Mouse (Mus musculus): Measurements from ENCODE around the gene Tubg2. TPM values are rescaled to one million over a fixed set of nuclear protein-coding genes. Genes with fewer than 3 reads are reported as not detected.

The Tubg2 gene
- total and polyA plus RNA-seq, 3 experiments, result 2.1 to 10.5 (median 4.7) TPM

- peaks cover 79 to 99% of the 10 kb centered on the region in 2 experiments for H3K36me3 ChIP-seq (replicated peaks in 1 of 2; ENCODE audit: control insufficient read depth in 1 of 2, insufficient read depth in 1 of 2, low read length in 1 of 2)
- no peaks in the 10 kb centered on the region for H3K27me3 ChIP-seq (replicated peaks)
- no peak overlapping the region for H3K4me2 ChIP-seq (ENCODE audit: insufficient read depth, low read depth, poor library complexity, severe bottlenecking)
- no peak for DNase-seq (ENCODE audit: extremely low read depth)
- no peak overlapping the region for H3K27ac ChIP-seq (ENCODE audit: insufficient read depth, low read depth)
- TF ChIP-seq ZC3H11A (IDR thresholded peaks at IDR 0.05; ENCODE audit: low read depth, low read length) (no peak), ZNF384 (IDR thresholded peaks at IDR 0.05; ENCODE audit: low read depth, low read length) (no peak), ZMIZ1 (IDR thresholded peaks at IDR 0.05; ENCODE audit: low read depth, low read length) (no peak), CHD2 (IDR thresholded peaks at IDR 0.05; ENCODE audit: low read length) (no peak), ETS1 (conservative IDR thresholded peaks at IDR 0.05; ENCODE audit: low read depth, low read length) (no peak), NRF1 (IDR thresholded peaks at IDR 0.05; ENCODE audit: low read depth, low read length) (no peak), JUND (conservative IDR thresholded peaks at IDR 0.05; ENCODE audit: low read depth, low read length) (no peak), ELF1 (IDR thresholded peaks at IDR 0.05; ENCODE audit: low read depth, low read length) (no peak), NELFE (IDR thresholded peaks at IDR 0.05; ENCODE audit: low read depth, low read length) (no peak), UBTF (IDR thresholded peaks at IDR 0.05; ENCODE audit: low read depth, low read length) (no peak), POLR2A (IDR thresholded peaks at IDR 0.05; ENCODE audit: low read depth, low read length) (no peak), BHLHE40 (IDR thresholded peaks at IDR 0.05; ENCODE audit: low read depth, low read length) (no peak), MAX (IDR thresholded peaks at IDR 0.05; ENCODE audit: low read length) (no peak), MAZ (IDR thresholded peaks at IDR 0.05; ENCODE audit: low read depth, low read length) (no peak), RAD21 (IDR thresholded peaks at IDR 0.05; ENCODE audit: low read depth, low read length) (no peak), KAT2A (IDR thresholded peaks at IDR 0.05; ENCODE audit: insufficient replicate concordance, low read length) (no peak), MYC (IDR thresholded peaks at IDR 0.05; ENCODE audit: low read depth, low read length) (no peak), TBP (conservative IDR thresholded peaks at IDR 0.05; ENCODE audit: low read depth, low read length) (no peak), SIN3A (IDR thresholded peaks at IDR 0.05; ENCODE audit: low read length) (no peak)
- no peaks in the 10 kb centered on the region for H3K79me2 ChIP-seq (replicated peaks; ENCODE audit: control insufficient read depth, extremely low read depth, insufficient read depth, poor library complexity, severe bottlenecking)
- dilution Hi-C loops (cut with MboI; ENCODE audit: extremely low pct_ligation_motif_present, extremely low pct_unique_long_range_greater_than_20kb, low sequenced_read_pairs), result no loop called here
- H3K4me1 ChIP-seq (ENCODE audit: control insufficient read depth in 1 of 2, insufficient read depth in 2 of 2), result peaks cover 0 to 18% of the 10 kb centered on the region in 2 experiments; a peak in 1 of 4 replicates
- in situ Hi-C loops (cut with MboI; ENCODE audit: low pct_ligation_motif_present, low pct_unique_long_range_greater_than_20kb, low sequenced_read_pairs), result no loop called here
- H3K4me3 ChIP-seq (replicated peaks in 1 of 3; ENCODE audit: low read depth in 2 of 3, low read length in 2 of 3, poor library complexity in 1 of 3), result no peak overlapping the region
- no peak overlapping the region for H3K9ac ChIP-seq (ENCODE audit: insufficient read depth, low read depth)
- H3K9me3 ChIP-seq (replicated peaks; ENCODE audit: low read length), result no peaks in the 10 kb centered on the region
Observed at GRCm38 (mm10) chr11:101187541-101187940, 31.8 kb downstream of the Tubg2 start.

GRCm38 (mm10) chr11:101188166-101188805 is 32.6 kb downstream of the Tubg2 start:
- H3K4me3 ChIP-seq (replicated peaks in 1 of 3; ENCODE audit: low read depth in 2 of 3, low read length in 2 of 3, poor library complexity in 1 of 3), result no peak overlapping the region
- TF ChIP-seq KAT2A (IDR thresholded peaks at IDR 0.05; ENCODE audit: insufficient replicate concordance, low read length), result no peak
- TF ChIP-seq CTCF (conservative IDR thresholded peaks at IDR 0.05 in 1 of 2, IDR thresholded peaks at IDR 0.05 in 1 of 2; ENCODE audit: low read depth in 2 of 2, low read length in 2 of 2), result no peak
- TF ChIP-seq GABPA (IDR thresholded peaks at IDR 0.05; ENCODE audit: insufficient replicate concordance, low read depth, low read length), result no peak
- TF ChIP-seq POLR2A (IDR thresholded peaks at IDR 0.05; ENCODE audit: low read depth, low read length), result 0 out of 2 replicates have a peak, but pooled peaks have one; percentile 8
- no peak for TF ChIP-seq MAX (IDR thresholded peaks at IDR 0.05; ENCODE audit: low read length)
- dilution Hi-C loops (cut with MboI; ENCODE audit: extremely low pct_ligation_motif_present, extremely low pct_unique_long_range_greater_than_20kb, low sequenced_read_pairs) (no loop called here), in situ Hi-C loops (cut with MboI; ENCODE audit: low pct_ligation_motif_present, low pct_unique_long_range_greater_than_20kb, low sequenced_read_pairs) (no loop called here)
- peaks cover 75 to 99% of the 10 kb centered on the region in 2 experiments for H3K36me3 ChIP-seq (replicated peaks in 1 of 2; ENCODE audit: control insufficient read depth in 1 of 2, insufficient read depth in 1 of 2, low read length in 1 of 2)
- H3K27ac ChIP-seq (ENCODE audit: insufficient read depth, low read depth), result no peak overlapping the region
- peaks cover 2 to 18% of the 10 kb centered on the region in 2 experiments; a peak in 1 of 4 replicates for H3K4me1 ChIP-seq (ENCODE audit: control insufficient read depth in 1 of 2, insufficient read depth in 2 of 2)
- no peak for DNase-seq (ENCODE audit: extremely low read depth)
- no peaks in the 10 kb centered on the region for H3K79me2 ChIP-seq (replicated peaks; ENCODE audit: control insufficient read depth, extremely low read depth, insufficient read depth, poor library complexity, severe bottlenecking)
- H3K4me2 ChIP-seq (ENCODE audit: insufficient read depth, low read depth, poor library complexity, severe bottlenecking), result no peak overlapping the region
- no peaks in the 10 kb centered on the region for H3K27me3 ChIP-seq (replicated peaks)
- no peak overlapping the region for H3K9ac ChIP-seq (ENCODE audit: insufficient read depth, low read depth)
- no peaks in the 10 kb centered on the region for H3K9me3 ChIP-seq (replicated peaks; ENCODE audit: low read length)

All from CH12.LX (cell line).